Mouse (Mus musculus) forebrain, embryonic 15.5 days (tissue): ENCODE results near the gene Ppm1n. TPM values are rescaled to one million over a fixed set of nuclear protein-coding genes. Genes with fewer than 3 reads are reported as not detected.
A peak's percentile ranks its signal among the peaks of the same experiment; 100 is the strongest.
"Not testable (repeated sequence)": the region's sequence is repeated elsewhere in the genome, so short reads cannot be mapped to it uniquely, and the experiment has no call there.

ENCODE experiments used
- ATAC-seq: fragments of 200-750 bp; cut with Nextera tagmentation; replicated peaks from 2 replicates; pipeline ENCODE4 v1.8.0; 2017; ENCODE audit warnings: mild to moderate bottlenecking, moderate TSS enrichment, moderate library complexity
- H3K27ac ChIP-seq: fragments of 300-500 bp; sonication (generic); replicated peaks from 2 replicates; pipeline ENCODE4 v1.5.1; 2015; ENCODE audit warnings: mild to moderate bottlenecking, inconsistent platforms
- H3K27me3 ChIP-seq: fragments of 300-500 bp; sonication (generic); 2 replicates; pipeline ENCODE4 v1.6.1; 2015; ENCODE audit warnings: inconsistent platforms
- H3K36me3 ChIP-seq: fragments of 300-500 bp; sonication (generic); 2 replicates; pipeline ENCODE4 v1.6.1; 2015; ENCODE audit warnings: mild to moderate bottlenecking, inconsistent platforms
- H3K4me1 ChIP-seq: fragments of 300-500 bp; sonication (generic); 2 replicates; pipeline ENCODE4 v1.6.1; 2015; ENCODE audit warnings: inconsistent platforms
- H3K4me2 ChIP-seq: fragments of 300-500 bp; sonication (generic); replicated peaks from 2 replicates; pipeline ENCODE4 v1.6.1; 2015; ENCODE audit warnings: mild to moderate bottlenecking, inconsistent platforms
- H3K4me3 ChIP-seq: fragments of 300-500 bp; sonication (generic); 2 replicates; pipeline ENCODE4 v1.5.1; 2015; ENCODE audit warnings: mild to moderate bottlenecking, inconsistent platforms
- H3K9ac ChIP-seq: fragments of 300-500 bp; sonication (generic); replicated peaks from 2 replicates; pipeline ENCODE4 v1.6.1; 2015; ENCODE audit warnings: mild to moderate bottlenecking, inconsistent platforms
- H3K9me3 ChIP-seq: fragments of 300-500 bp; sonication (generic); 2 replicates; pipeline ENCODE4 v1.6.1; 2016; ENCODE audit warnings: inconsistent platforms
- WGBS: fragments of 180-500 bp; shearing (Covaris S2); methylation state at CpG from one replicate; pipeline ENCODE4 v1.1.7; 2015; ENCODE audit warnings: mixed read lengths; 5-methylcytosine and 5-hydroxymethylcytosine counted together
- polyA plus RNA-seq: library from polyadenylated mRNA; unstranded; fragments of >200 nt; fragmentation: Nextera tagmentation; extraction: Ambion mirVana; gene quantifications from 2 replicates; pipeline ENCODE4 v1.2.1, GENCODE M21; 2015

Ppm1n gene
- polyA plus RNA-seq, 1 experiment from 2014 or later = 0.31 TPM

GRCm38 (mm10) chr7:19297034-19297433 is 17.2 kb upstream of the Ppm1n start:
- H3K27me3 ChIP-seq = peaks cover under 1% of the 10 kb centered on the region; the same call in 1 of the 2 replicates
- ATAC-seq = no peak
- no peak overlapping the region for H3K4me2 ChIP-seq
- H3K4me3 ChIP-seq = no peak overlapping the region
- peaks cover 21% of the 10 kb centered on the region for H3K36me3 ChIP-seq
- no peak overlapping the region for H3K27ac ChIP-seq
- H3K4me1 ChIP-seq = peaks cover 16% of the 10 kb centered on the region
- no peaks in the 10 kb centered on the region for H3K9me3 ChIP-seq
- WGBS = 92% methylated on average over 6 of the region's 6 CpGs
- H3K9ac ChIP-seq = no peak overlapping the region

DNA sequence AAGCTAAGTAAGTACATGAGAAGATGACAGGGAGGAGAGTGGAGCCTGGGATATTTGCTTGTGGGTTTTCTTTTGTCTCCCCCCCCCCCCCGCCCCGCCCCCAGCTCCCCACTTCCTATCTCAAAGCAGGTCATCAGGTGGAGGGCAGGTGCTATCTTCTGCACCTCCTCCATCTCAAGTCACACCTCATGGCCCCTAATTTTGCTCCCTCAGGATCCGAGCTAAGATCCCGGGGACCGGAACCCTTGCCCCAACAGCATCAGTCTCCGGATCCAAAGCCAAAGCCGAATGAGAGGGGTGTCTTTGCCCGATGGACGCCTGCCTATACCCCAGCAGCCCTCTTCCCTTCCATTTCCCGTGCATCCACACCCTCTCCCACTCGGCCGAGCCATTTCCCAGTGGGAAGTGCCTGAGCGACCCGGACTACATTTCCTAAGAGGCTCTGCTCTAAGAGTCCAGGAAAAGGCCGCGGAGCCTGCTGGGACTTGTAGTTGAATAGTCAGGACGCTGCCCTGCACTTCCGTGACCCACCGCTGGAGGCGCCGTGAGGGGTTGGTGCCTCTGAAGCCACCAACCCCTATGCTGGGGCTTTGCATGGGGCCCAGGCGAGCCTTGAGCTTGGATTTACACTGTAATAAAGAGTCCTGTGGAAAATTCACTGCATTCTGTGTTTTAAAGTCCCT is 15.8 kb upstream of the Ppm1n start:
- peak; percentile 81 for ATAC-seq
- H3K9me3 ChIP-seq = no peaks in the 10 kb centered on the region
- H3K4me2 ChIP-seq = peak overlapping the region; percentile 30; the same call in 1 of the 2 replicates
- 18% methylated on average over 22 of the region's 22 CpGs for WGBS
- H3K36me3 ChIP-seq = peaks cover 24% of the 10 kb centered on the region
- 0 out of 2 replicates have a peak overlapping the region, but pooled peaks have one; percentile 53 for H3K27ac ChIP-seq
- H3K4me3 ChIP-seq = peak overlapping the region; percentile 16; the same call in 1 of the 2 replicates
- no peaks in the 10 kb centered on the region for H3K27me3 ChIP-seq
- peaks cover 16% of the 10 kb centered on the region for H3K4me1 ChIP-seq
- H3K9ac ChIP-seq = no peak overlapping the region; the same call in 1 of the 2 replicates

DNA sequence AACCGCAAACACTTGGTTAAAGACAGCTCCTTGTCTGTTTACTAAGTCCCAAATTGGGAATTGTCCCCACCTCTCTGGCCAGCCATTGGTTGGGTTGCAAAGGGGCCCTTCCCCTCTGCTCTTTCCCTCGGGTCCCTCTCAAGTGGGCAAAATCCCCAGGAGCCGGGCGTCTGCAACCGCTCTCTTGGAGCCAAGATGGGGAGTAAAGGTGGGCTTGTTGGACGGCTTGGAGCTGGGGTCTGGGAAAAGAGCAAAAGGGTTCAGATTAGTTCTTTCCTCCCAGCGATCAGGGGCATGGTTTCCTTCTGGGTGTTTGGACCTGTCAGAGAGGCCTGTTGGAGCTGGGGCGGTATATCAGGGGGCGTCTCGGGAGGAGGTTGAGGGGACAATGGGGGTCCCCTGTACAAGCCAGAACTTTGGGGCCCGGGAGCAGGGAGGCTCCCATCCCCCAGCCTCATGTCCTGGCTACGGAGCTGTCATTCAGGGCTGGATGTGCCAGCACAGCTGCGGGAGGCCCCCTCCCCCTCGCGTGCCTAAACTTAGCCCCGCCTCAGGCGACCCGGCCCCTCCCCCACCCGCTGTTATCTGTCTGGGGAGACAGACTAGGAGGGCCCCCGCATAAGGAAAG is 11.2 kb upstream of the Ppm1n start:
- H3K27me3 ChIP-seq = no peaks in the 10 kb centered on the region
- peaks cover 21% of the 10 kb centered on the region for H3K4me1 ChIP-seq
- H3K36me3 ChIP-seq = peaks cover 56% of the 10 kb centered on the region
- H3K27ac ChIP-seq = peak overlapping the region; percentile 59
- peak overlapping the region; percentile 38 for H3K4me2 ChIP-seq
- WGBS = 3% methylated on average over 20 of the region's 20 CpGs
- H3K9me3 ChIP-seq = no peaks in the 10 kb centered on the region
- H3K4me3 ChIP-seq = peak overlapping the region; percentile 20
- peak; percentile 21; the same call in 1 of the 2 replicates for ATAC-seq
- peak overlapping the region; percentile 19; the same call in 1 of the 2 replicates for H3K9ac ChIP-seq

GRCm38 (mm10) chr7:19284763-19285162 is 4.9 kb upstream of the Ppm1n start:
- Histone ChIP-seq H3K36me3 (peaks cover 31% of the 10 kb centered on the region), H3K4me2 (peak overlapping the region; percentile 76; the same call in 1 of the 2 replicates), H3K27ac (no peak overlapping the region), H3K9me3 (no peaks in the 10 kb centered on the region), H3K9ac (no peak overlapping the region), H3K27me3 (peaks cover 17% of the 10 kb centered on the region), H3K4me1 (peaks cover 29% of the 10 kb centered on the region), H3K4me3 (no peak overlapping the region)
- no peak for ATAC-seq
- 31% methylated on average over 4 of the region's 4 CpGs for WGBS

DNA sequence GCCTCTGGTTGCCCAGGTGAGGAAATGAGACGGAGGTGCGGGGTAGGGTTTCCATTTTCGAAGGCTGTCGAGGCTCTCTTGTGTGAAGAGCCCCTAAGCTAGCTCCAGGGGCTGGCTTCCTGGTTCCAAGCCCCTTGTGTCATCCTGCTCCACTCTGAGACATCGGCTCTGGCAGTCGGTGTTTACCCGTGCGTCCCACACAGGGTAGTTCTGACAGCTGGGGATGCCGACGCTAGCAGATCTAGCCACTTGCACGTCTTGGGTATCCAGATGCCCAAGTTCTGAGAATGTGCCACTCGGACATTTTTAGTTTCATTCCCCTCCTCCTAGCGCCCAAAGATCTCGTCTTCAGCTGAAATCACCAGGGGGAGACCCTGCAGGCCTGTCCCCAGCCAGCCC is 3.5 kb upstream of the Ppm1n start:
- H3K4me3 ChIP-seq = peak overlapping the region; percentile 88
- H3K27me3 ChIP-seq = peaks cover 30% of the 10 kb centered on the region
- H3K4me1 ChIP-seq = peaks cover 36% of the 10 kb centered on the region
- WGBS = 25% methylated on average over 14 of the region's 14 CpGs
- H3K36me3 ChIP-seq = peaks cover 20% of the 10 kb centered on the region
- H3K27ac ChIP-seq = peak overlapping the region; percentile 93
- peak overlapping the region; percentile 76 for H3K4me2 ChIP-seq
- no peaks in the 10 kb centered on the region for H3K9me3 ChIP-seq
- ATAC-seq = peak; percentile 26
- H3K9ac ChIP-seq = peak overlapping the region; percentile 98

DNA sequence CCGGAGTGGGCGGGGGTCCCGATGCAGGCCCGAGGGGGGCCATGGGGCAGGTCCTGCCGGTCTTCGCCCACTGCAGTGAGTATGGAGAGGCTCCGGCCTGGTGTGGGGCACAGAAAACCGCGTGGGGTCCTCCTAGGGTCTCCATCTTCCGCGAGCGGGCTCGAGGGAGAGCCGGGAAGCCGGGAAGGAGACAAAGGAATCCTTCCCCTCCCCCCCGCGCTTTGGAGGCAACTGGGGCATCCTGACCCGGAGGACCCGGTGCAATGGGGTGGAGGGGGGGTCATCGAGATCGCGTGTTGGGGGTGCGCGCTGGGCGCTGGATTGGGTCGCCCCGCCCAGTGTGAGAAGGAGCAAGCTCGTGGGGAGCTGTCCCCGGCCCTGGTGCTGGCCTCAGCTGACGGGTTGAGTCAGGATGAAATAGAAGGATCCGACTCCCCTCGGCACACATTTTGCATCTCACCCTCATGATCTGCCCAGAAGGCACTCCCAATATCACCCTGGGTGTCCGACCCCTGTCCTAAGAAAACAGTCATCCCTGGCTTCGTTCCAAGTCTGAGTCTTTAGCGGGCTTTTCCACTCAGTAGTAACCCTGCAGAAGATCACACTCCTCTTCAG is 3.0 kb upstream of the Ppm1n start:
- ATAC-seq = peak; percentile 77
- Histone ChIP-seq H3K27ac (peak overlapping the region; percentile 93), H3K27me3 (peaks cover 35% of the 10 kb centered on the region), H3K9ac (peak overlapping the region; percentile 98), H3K9me3 (no peaks in the 10 kb centered on the region), H3K4me3 (peak overlapping the region; percentile 88), H3K4me2 (peak overlapping the region; percentile 76), H3K4me1 (peaks cover 36% of the 10 kb centered on the region), H3K36me3 (peaks cover 16% of the 10 kb centered on the region)
- under 1% methylated on average over 34 of the region's 35 CpGs for WGBS

DNA sequence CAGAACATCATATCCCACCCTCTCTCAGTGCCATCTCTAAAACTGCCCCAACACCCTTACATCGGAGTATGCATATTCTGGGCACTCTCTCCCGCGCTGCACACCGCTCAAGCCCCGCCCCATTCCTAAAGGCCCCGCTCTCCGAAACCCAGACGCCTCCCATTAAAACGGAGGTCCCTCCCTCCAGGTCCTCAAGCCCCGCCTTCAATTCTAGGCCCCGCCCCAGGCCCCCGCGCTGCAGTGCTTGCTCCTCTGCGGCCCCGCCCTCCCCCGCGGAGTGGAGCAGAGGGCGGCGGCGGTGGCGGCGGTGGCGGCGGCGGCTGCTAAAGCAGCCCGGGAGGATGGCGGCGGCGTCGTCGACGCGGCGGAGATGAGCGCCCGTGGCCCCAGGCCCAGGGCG is 2.5 kb upstream of the Ppm1n start, which contains the start of gene Rtn2:
Gene Rtn2 (plus strand): TSS at position 240 of the 400 bp plus-strand sequence.
- peak within 1 kb of the TSS; percentile 88 for H3K4me3 ChIP-seq
- peaks cover 11% of the 10 kb centered on the region for H3K36me3 ChIP-seq
- peak within 1 kb of the TSS; percentile 76 for H3K4me2 ChIP-seq
- no peaks in the 10 kb centered on the region for H3K9me3 ChIP-seq
- peak within 1 kb of the TSS; percentile 93 for H3K27ac ChIP-seq
- H3K27me3 ChIP-seq = peaks cover 40% of the 10 kb centered on the region
- ATAC-seq = peak; percentile 86
- peak within 1 kb of the TSS; percentile 98 for H3K9ac ChIP-seq
- H3K4me1 ChIP-seq = peaks cover 36% of the 10 kb centered on the region
- 2% methylated on average over 36 of the region's 37 CpGs for WGBS

- not testable (repeated sequence) for H3K9me3 ChIP-seq, H3K27ac ChIP-seq, H3K9ac ChIP-seq, H3K36me3 ChIP-seq
- peaks cover 41% of the 10 kb centered on the region for H3K27me3 ChIP-seq
- H3K4me1 ChIP-seq = peaks cover 36% of the 10 kb centered on the region
- peak overlapping the region; percentile 76 for H3K4me2 ChIP-seq
- H3K4me3 ChIP-seq = peak overlapping the region; percentile 88
- peak; percentile 0; the same call in 1 of the 2 replicates for ATAC-seq
- 39% methylated on average over 6 of the region's 6 CpGs for WGBS
These were observed 1.9 kb upstream of the Ppm1n start for GRCm38 (mm10) chr7:19281680-19282304.

- Histone ChIP-seq H3K27ac (no peak overlapping the region), H3K4me3 (peak overlapping the region; percentile 33), H3K36me3 (no peaks in the 10 kb centered on the region), H3K4me1 (peaks cover 17% of the 10 kb centered on the region), H3K9ac (no peak overlapping the region), H3K27me3 (peaks cover 41% of the 10 kb centered on the region), H3K4me2 (peak overlapping the region; percentile 37), H3K9me3 (no peaks in the 10 kb centered on the region)
- no peak for ATAC-seq
- WGBS = 2% methylated on average over 34 of the region's 34 CpGs
These were observed 812 bp downstream of the Ppm1n start for GRCm38 (mm10) chr7:19279052-19279451.

DNA sequence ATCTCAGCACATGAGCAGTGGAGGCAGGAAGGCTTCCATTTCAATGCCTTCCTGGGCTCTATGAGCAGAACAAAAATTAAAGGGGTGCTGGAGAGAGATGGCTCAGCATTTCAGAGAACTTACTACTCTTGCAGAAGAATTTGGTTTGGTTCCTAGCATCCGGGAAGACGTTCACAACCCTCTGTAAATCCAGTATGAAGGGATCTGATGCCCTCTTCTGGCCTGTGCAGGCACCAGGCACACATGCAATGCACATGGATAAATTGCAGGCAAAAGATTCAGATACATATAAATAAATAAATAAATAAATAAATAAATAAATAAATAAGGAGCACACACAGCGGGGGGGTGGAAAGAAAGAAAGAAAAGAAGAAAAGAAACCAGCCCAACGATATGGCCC is 3.6 kb downstream of the Ppm1n start:
- Histone ChIP-seq H3K27me3 (peaks cover 39% of the 10 kb centered on the region), H3K4me2 (no peak overlapping the region), H3K4me3 (no peak overlapping the region), H3K36me3 (no peaks in the 10 kb centered on the region), H3K9me3 (no peaks in the 10 kb centered on the region), H3K27ac (no peak overlapping the region), H3K9ac (no peak overlapping the region), H3K4me1 (peaks cover 13% of the 10 kb centered on the region)
- no peak for ATAC-seq
- whole genome bisulfite sequencing = 49% methylated on average over 4 of the region's 4 CpGs

- peak overlapping the region; percentile 91 for H3K9ac ChIP-seq
- no peaks in the 10 kb centered on the region for H3K36me3 ChIP-seq
- 0% methylated on average over 36 of the region's 36 CpGs for WGBS
- peak; percentile 71 for ATAC-seq
- H3K9me3 ChIP-seq = no peaks in the 10 kb centered on the region
- H3K27me3 ChIP-seq = no peaks in the 10 kb centered on the region
- peak overlapping the region; percentile 98 for H3K4me3 ChIP-seq
- H3K27ac ChIP-seq = peak overlapping the region; percentile 91
- peaks cover 29% of the 10 kb centered on the region for H3K4me1 ChIP-seq
- peak overlapping the region; percentile 92 for H3K4me2 ChIP-seq
These were observed 7.6 kb downstream of the Ppm1n start for GRCm38 (mm10) chr7:19272173-19272764.
